Mouse (Mus musculus): Measurements from ENCODE around the gene Oas1f. TPM values are rescaled to one million over a fixed set of nuclear protein-coding genes. Genes with fewer than 3 reads are reported as not detected.
"Not testable (repeated sequence)": the region's sequence is repeated elsewhere in the genome, so short reads cannot be mapped to it uniquely, and the experiment has no call there.

Oas1f gene
- not detected in 2 replicates for polyA plus RNA-seq (2012; rRNA removed)
- polyA plus RNA-seq (2014; fragmentation: Nextera tagmentation; extraction: Ambion mirVana) = not detected in 2 replicates

DNA sequence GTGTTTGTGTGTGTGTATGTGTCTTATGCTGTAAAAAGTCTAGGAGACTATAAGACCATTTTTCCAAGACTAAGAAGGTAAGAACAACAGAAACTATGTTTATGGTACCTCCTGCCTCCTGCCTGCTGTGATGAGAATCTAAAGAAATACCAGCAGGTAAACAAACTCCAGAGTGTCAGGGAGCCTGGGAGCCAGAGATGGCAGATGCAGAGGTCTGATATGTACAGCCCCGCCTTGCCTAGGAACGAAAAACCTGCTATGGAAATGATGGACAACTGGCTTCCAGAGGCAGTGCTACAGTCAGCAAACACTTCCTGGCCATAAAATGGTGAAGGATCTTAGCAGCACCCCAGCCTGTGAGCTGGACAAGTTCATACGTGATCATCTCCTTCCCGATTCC lies at the start of gene Oas1f:
Oas1f (plus strand) TSS at position 301 of the 400 bp plus-strand sequence.
- H3K9ac ChIP-seq (replicated peaks) = no peak within 1 kb of the TSS
- no peak within 1 kb of the TSS for H3K4me2 ChIP-seq (ENCODE audit: low read depth)
- H3K27ac ChIP-seq = no peak within 1 kb of the TSS
- DNase-seq (ENCODE audit: low read depth in 3 of 3, low spot score in 3 of 3) (no peak), ATAC-seq (ENCODE audit: insufficient read depth) (no peak)
- no peaks in the 10 kb centered on the region for H3K36me3 ChIP-seq (replicated peaks; ENCODE audit: control insufficient read depth, insufficient read depth, low read depth)
- no peaks in the 10 kb centered on the region for H3K4me1 ChIP-seq (replicated peaks; ENCODE audit: control insufficient read depth in 2 of 2, insufficient read depth in 2 of 2, low read length in 1 of 2)
- H3K27me3 ChIP-seq (ENCODE audit: control insufficient read depth, insufficient read depth, low read length) = no peaks in the 10 kb centered on the region
- TF ChIP-seq EP300 (IDR thresholded peaks at IDR 0.05; ENCODE audit: low read depth) (no peak), CTCF (IDR thresholded peaks at IDR 0.05; ENCODE audit: low read depth) (no peak)
- H3K4me3 ChIP-seq (ENCODE audit: insufficient read depth in 1 of 2, low read depth in 2 of 2, low read length in 2 of 2) = no peak within 1 kb of the TSS
- H3K9me3 ChIP-seq (ENCODE audit: control insufficient read depth, low read length) = no peaks in the 10 kb centered on the region
- 41% methylated on average over 4 of the region's 4 CpGs for WGBS (ENCODE audit: insufficient replicate concordance)

DNA sequence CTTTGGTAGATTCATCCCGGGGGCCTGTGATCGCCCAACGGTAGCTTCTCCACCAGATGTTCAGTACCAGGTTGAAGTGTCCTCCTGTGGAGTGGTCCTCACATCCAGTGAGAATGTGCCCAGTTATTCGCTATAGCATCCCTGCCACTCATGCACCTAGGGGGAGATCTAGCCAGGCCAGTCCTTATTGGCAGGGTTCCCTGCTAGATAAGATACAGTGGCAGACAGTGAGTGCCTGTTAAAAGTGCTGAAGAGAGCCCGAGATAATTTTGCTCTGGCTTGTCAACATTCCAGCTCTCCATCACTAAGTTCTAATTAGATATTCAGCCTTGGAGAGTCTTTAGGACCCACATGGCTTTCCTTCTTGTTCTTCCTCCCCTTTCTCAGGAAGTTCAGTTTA lies 49.0 kb upstream of the Oas1f start:
- H3K9me3 ChIP-seq (ENCODE audit: control insufficient read depth, low read length); H3K4me3 ChIP-seq (ENCODE audit: insufficient read depth in 1 of 2, low read depth in 2 of 2, low read length in 2 of 2); H3K4me2 ChIP-seq (ENCODE audit: low read depth); H3K4me1 ChIP-seq (replicated peaks; ENCODE audit: control insufficient read depth in 2 of 2, insufficient read depth in 2 of 2, low read length in 1 of 2); H3K9ac ChIP-seq (replicated peaks); H3K27ac ChIP-seq; H3K36me3 ChIP-seq (replicated peaks; ENCODE audit: control insufficient read depth, insufficient read depth, low read depth); DNase-seq (ENCODE audit: low read depth in 3 of 3, low spot score in 3 of 3); ATAC-seq (ENCODE audit: insufficient read depth); H3K27me3 ChIP-seq (ENCODE audit: control insufficient read depth, insufficient read depth, low read length): not testable (repeated sequence)
- 63% methylated on average over 5 of the region's 5 CpGs for WGBS (ENCODE audit: insufficient replicate concordance)

- H3K36me3 ChIP-seq (replicated peaks; ENCODE audit: control insufficient read depth, insufficient read depth, low read depth); DNase-seq (ENCODE audit: low read depth in 3 of 3, low spot score in 3 of 3); H3K27me3 ChIP-seq (ENCODE audit: control insufficient read depth, insufficient read depth, low read length); H3K4me1 ChIP-seq (replicated peaks; ENCODE audit: control insufficient read depth in 2 of 2, insufficient read depth in 2 of 2, low read length in 1 of 2); H3K4me3 ChIP-seq (ENCODE audit: insufficient read depth in 1 of 2, low read depth in 2 of 2, low read length in 2 of 2); H3K9me3 ChIP-seq (ENCODE audit: control insufficient read depth, low read length); H3K9ac ChIP-seq (replicated peaks); ATAC-seq (ENCODE audit: insufficient read depth); H3K27ac ChIP-seq; H3K4me2 ChIP-seq (ENCODE audit: low read depth): not testable (repeated sequence)
- 20% methylated on average over 2 of the region's 2 CpGs for WGBS (ENCODE audit: insufficient replicate concordance)
Observed at GRCm38 (mm10) chr5:120798943-120799342, 48.2 kb upstream of the Oas1f start.

DNA sequence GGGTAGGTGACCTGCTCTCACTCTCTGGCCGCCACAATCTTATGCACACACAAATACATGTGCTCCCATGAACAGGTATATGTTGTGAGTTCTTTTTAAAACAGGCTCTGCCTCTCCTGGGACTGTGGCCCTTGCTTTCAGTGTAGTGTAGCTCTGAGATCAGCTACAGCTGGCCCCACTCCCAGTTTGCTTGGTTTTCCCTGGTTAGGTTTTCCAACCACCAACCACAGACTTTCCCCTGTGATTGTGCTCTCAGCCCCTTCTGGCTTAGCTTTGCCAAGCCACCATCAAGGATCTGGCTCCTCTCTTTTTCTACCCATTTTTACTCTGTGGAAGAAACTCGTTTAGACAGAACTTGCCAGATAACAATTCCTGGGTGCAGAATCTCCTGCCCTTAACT lies 43.6 kb upstream of the Oas1f start:
- no peak for ATAC-seq (ENCODE audit: insufficient read depth)
- Histone ChIP-seq H3K27me3 (ENCODE audit: control insufficient read depth, insufficient read depth, low read length) (no peaks in the 10 kb centered on the region), H3K4me1 (replicated peaks; ENCODE audit: control insufficient read depth in 2 of 2, insufficient read depth in 2 of 2, low read length in 1 of 2) (no peaks in the 10 kb centered on the region), H3K4me3 (ENCODE audit: insufficient read depth in 1 of 2, low read depth in 2 of 2, low read length in 2 of 2) (no peak overlapping the region), H3K27ac (no peak overlapping the region), H3K36me3 (replicated peaks; ENCODE audit: control insufficient read depth, insufficient read depth, low read depth) (no peaks in the 10 kb centered on the region), H3K9me3 (ENCODE audit: control insufficient read depth, low read length) (no peaks in the 10 kb centered on the region), H3K9ac (replicated peaks) (no peak overlapping the region), H3K4me2 (ENCODE audit: low read depth) (no peak overlapping the region)
- no peak for TF ChIP-seq EP300 (IDR thresholded peaks at IDR 0.05; ENCODE audit: low read depth)
- no peak for TF ChIP-seq CTCF (IDR thresholded peaks at IDR 0.05; ENCODE audit: low read depth)
- WGBS (ENCODE audit: insufficient replicate concordance) = 36% methylated on average over 2 of the region's 2 CpGs
- DNase-seq (ENCODE audit: low read depth in 3 of 3, low spot score in 3 of 3) = no peak

GRCm38 (mm10) chr5:120806458-120806857 lies 40.7 kb upstream of the Oas1f start:
- Histone ChIP-seq H3K4me3 (ENCODE audit: insufficient read depth in 1 of 2, low read depth in 2 of 2, low read length in 2 of 2) (no peak overlapping the region), H3K27me3 (ENCODE audit: control insufficient read depth, insufficient read depth, low read length) (no peaks in the 10 kb centered on the region), H3K4me1 (replicated peaks; ENCODE audit: control insufficient read depth in 2 of 2, insufficient read depth in 2 of 2, low read length in 1 of 2) (no peaks in the 10 kb centered on the region), H3K27ac (no peak overlapping the region), H3K36me3 (replicated peaks; ENCODE audit: control insufficient read depth, insufficient read depth, low read depth) (no peaks in the 10 kb centered on the region), H3K4me2 (ENCODE audit: low read depth) (no peak overlapping the region), H3K9ac (replicated peaks) (no peak overlapping the region), H3K9me3 (ENCODE audit: control insufficient read depth, low read length) (no peaks in the 10 kb centered on the region)
- peak; percentile 40 to 41 (median 40) for DNase-seq (ENCODE audit: low read depth in 3 of 3, low spot score in 3 of 3)
- WGBS (ENCODE audit: insufficient replicate concordance) = 92% methylated on average over 1 of the region's 1 CpGs
- no peak for TF ChIP-seq EP300 (IDR thresholded peaks at IDR 0.05; ENCODE audit: low read depth)
- TF ChIP-seq CTCF (IDR thresholded peaks at IDR 0.05; ENCODE audit: low read depth) = peak; percentile 79
- ATAC-seq (ENCODE audit: insufficient read depth) = no peak
